Mouse (Mus musculus) spleen, adult 2 months (tissue): ENCODE data around the gene Snrpc.

Experiments used
- CTCF ChIP-seq: fragments of 200-500 bp; IDR thresholded peaks from 2 replicates; pipeline ENCODE4 v1.5.1; 2011; ENCODE audit warnings: mild to moderate bottlenecking, inconsistent platforms; ENCODE audit not compliant: insufficient read depth, insufficient read length, insufficient replicate concordance; ENCODE audit errors: extremely low read depth
- POLR2A ChIP-seq: fragments of 200-500 bp; IDR thresholded peaks from 2 replicates; pipeline ENCODE4 v1.6.1; 2011; ENCODE audit warnings: low read depth, low read length, inconsistent platforms

- no peak for TF ChIP-seq POLR2A
- TF ChIP-seq CTCF, result no peak
Measured at GRCm38 (mm10) chr17:27823142-27823905, 14.6 kb upstream of the Snrpc start.
